Mouse (Mus musculus) liver, embryonic 14.5 days (tissue): ENCODE results near the gene Gpc1.

Source experiments
- CTCF ChIP-seq: IDR thresholded peaks from 2 replicates; pipeline ENCODE4 v1.5.1; 2016; ENCODE audit warnings: antibody characterized with exemption, low read depth, control low read depth
- EP300 ChIP-seq: IDR thresholded peaks from 2 replicates; pipeline ENCODE4 v1.6.1; 2016; ENCODE audit warnings: antibody characterized with exemption, low read depth

DNA sequence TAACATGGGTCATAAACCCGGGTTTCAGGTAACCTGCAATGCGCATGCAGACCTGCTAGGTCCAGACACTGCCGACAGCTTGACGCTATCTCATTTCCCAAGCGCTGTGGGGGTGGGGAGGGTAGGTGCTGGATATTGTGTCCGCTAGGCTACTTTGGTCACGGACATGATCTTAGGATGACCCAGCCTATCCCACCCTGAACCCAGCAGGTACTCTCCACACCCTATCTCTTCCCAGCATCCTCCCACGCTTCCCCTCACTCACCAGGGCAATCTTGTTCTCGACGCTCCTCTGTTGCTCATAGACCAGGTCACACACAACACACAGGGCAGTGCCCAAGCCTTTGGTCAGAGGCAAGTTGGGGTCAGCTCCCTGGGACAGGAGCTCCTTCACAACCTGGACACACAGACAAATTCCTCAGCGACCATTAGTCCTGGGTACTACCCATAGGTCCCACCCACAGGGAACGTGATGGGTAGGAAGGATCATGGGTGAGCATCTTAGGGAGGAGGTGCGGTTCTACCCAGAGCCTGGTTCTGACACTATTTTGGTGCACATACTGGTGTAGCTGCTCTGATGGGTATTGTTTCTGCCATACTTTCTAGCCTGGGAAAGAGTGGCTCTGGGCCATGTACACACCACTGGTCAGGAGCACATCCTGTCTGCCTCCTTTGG, 46.8 kb downstream of the Gpc1 start:
- no peak for TF ChIP-seq CTCF
- TF ChIP-seq EP300 = no peak
